Mouse (Mus musculus) lung, adult 2 months (tissue): ENCODE data around the gene Slc26a3.

Experiments used
- CTCF ChIP-seq: fragments of 200-500 bp; IDR thresholded peaks from 2 replicates; pipeline ENCODE4 v1.5.1; 2011; ENCODE audit warnings: mild to moderate bottlenecking, low read length, control low read depth; ENCODE audit not compliant: insufficient read depth
- POLR2A ChIP-seq: fragments of 200-500 bp; IDR thresholded peaks from 2 replicates; pipeline ENCODE4 v1.6.1; 2011; ENCODE audit warnings: low read depth, mild to moderate bottlenecking, control low read depth, low read length, borderline replicate concordance; ENCODE audit errors: extremely low read depth

DNA sequence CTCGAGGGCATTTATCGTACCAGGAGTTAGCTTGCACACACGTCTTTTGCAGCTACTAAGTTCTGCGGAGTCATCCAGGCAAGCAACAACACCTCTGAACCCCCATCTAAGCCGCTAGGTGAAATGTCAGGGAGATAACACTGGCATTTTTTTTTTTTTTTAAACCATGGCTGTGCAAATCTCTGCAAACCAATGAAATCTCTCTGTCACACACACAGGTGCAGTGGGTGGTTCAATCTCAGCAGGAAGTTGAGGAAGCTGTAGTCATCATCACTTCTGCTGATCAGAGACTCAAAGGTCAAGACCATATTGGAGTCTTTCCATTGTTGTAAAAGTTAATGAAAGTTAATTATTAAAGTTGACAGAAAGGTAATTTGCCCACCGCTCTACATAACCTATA lies 47.1 kb downstream of the Slc26a3 start:
- no peak for TF ChIP-seq POLR2A
- TF ChIP-seq CTCF = no peak
